In the genomic region with DNA sequence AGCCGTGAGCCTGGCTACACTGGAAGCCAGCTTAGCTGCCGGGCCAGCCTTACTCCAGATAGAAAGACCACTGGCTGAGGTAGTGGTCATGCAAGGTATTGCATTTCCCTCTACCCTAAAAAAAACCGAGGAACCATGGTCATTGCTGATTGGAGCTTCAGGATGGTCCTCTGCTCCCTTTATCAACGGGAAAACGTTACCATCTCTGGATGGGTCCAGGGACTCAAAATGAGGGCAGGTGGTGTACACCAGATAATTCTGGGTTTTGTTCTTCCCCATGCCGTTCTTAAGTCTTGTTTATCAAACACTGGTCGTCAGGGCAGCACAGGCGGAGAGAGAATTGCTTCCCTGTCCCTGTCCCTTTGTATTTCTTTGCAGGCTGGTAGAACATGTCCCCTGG, we compare ENCODE assay signal across 16 mouse cellular contexts. TPM values are rescaled to one million over a fixed set of nuclear protein-coding genes. Genes with fewer than 3 reads are reported as not detected.
A peak's percentile ranks its signal among the peaks of the same experiment; 100 is the strongest.
DNase-seq lines count a peak whose midpoint lies in the region; ATAC-seq and TF ChIP-seq lines count a peak whose summit lies in the region.
"Had no signal": no experiment of that assay in that cellular context is flagged by ENCODE, and none has a peak within 500 bp of the region (broad histone marks: within the 10 kb centered on the region; RNA-seq: fewer than 3 reads in every experiment).

No protein-coding gene starts in this region.

- no peak overlapping the region for H3K4me2 ChIP-seq in heart, embryonic 13.5 days
- no peak overlapping the region for H3K4me2 ChIP-seq in midbrain, embryonic 13.5 days (replicated peaks)
- H3K4me2 ChIP-seq in myocyte (ENCODE audit: low read depth): peak overlapping the region; percentile 45
- H3K4me2 ChIP-seq: midbrain, embryonic 12.5 days had no signal

- no peaks in the 10 kb centered on the region for H3K9me3 ChIP-seq in heart, embryonic 13.5 days
- H3K9me3 ChIP-seq in midbrain, embryonic 10.5 days (replicated peaks): no peaks in the 10 kb centered on the region
- no peaks in the 10 kb centered on the region for H3K9me3 ChIP-seq in midbrain, embryonic 13.5 days
- H3K9me3 ChIP-seq: midbrain, embryonic 12.5 days had no signal

- no peak for DNase-seq in heart, postnatal 4 days
- DNase-seq in midbrain, embryonic 10.5 days (ENCODE audit: low spot score): no peak
- peak; percentile 32 for DNase-seq in liver
- DNase-seq in Muller cell, postnatal 12 days (ENCODE audit: inconsistent ontology term): no peak
- DNase-seq in layer of hippocampus, adult 8-10 months (ENCODE audit: low spot score in 2 of 2): no peak
- DNase-seq: cerebellum, adult 9-11 months; left cerebral cortex, postnatal 4 days; right cerebral cortex, postnatal 4 days; thymus, postnatal 25 days had no signal

- peaks cover 86% of the 10 kb centered on the region for H3K4me1 ChIP-seq in heart, embryonic 13.5 days
- H3K4me1 ChIP-seq in midbrain, embryonic 10.5 days: peaks cover 42% of the 10 kb centered on the region
- peaks cover 38% of the 10 kb centered on the region for H3K4me1 ChIP-seq in midbrain, embryonic 13.5 days (replicated peaks)

- H3K27ac ChIP-seq in heart, embryonic 13.5 days (replicated peaks): peak overlapping the region; percentile 91
- H3K27ac ChIP-seq in midbrain, embryonic 10.5 days (replicated peaks): peak overlapping the region; percentile 61; the same call in 1 of the 2 replicates
- no peak overlapping the region for H3K27ac ChIP-seq in midbrain, embryonic 13.5 days
- H3K27ac ChIP-seq: kidney, postnatal 0 days; midbrain, embryonic 12.5 days had no signal

- WGBS in heart, embryonic 13.5 days: 48% methylated on average over 8 of the region's 8 CpGs
- WGBS in midbrain, embryonic 10.5 days: 54% methylated on average over 8 of the region's 8 CpGs
- WGBS in midbrain, embryonic 13.5 days: 61% methylated on average over 8 of the region's 8 CpGs

- TF ChIP-seq POLR2A in myocyte (IDR thresholded peaks at IDR 0.05; ENCODE audit: insufficient read length, low read depth): no peak

- no peak for ATAC-seq in heart, embryonic 13.5 days (ENCODE audit: extremely low read depth, insufficient number of reproducible peaks, low FRiP score, low TSS enrichment)
- ATAC-seq in midbrain, embryonic 13.5 days: no peak
- ATAC-seq: inflammation-experienced regulatory T-cells, adult 6 months; Patski had no signal

- peaks cover 45% of the 10 kb centered on the region for H3K79me2 ChIP-seq in myocyte (ENCODE audit: control insufficient read depth, insufficient read depth)

- H3ac ChIP-seq in myocyte (ENCODE audit: control insufficient read depth, insufficient read length): no peak overlapping the region

- no peak overlapping the region for H3K4me3 ChIP-seq in heart, embryonic 13.5 days
- no peak overlapping the region for H3K4me3 ChIP-seq in midbrain, embryonic 10.5 days
- H3K4me3 ChIP-seq in midbrain, embryonic 13.5 days (replicated peaks): no peak overlapping the region
- H3K4me3 ChIP-seq in myocyte: no peak overlapping the region
- H3K4me3 ChIP-seq: midbrain, embryonic 12.5 days had no signal

- peaks cover 42% of the 10 kb centered on the region for H3K36me3 ChIP-seq in heart, embryonic 13.5 days
- peaks cover 88% of the 10 kb centered on the region for H3K36me3 ChIP-seq in midbrain, embryonic 10.5 days
- peaks cover 25% of the 10 kb centered on the region for H3K36me3 ChIP-seq in midbrain, embryonic 13.5 days
- H3K36me3 ChIP-seq in myocyte (ENCODE audit: control insufficient read depth, insufficient read depth): peaks cover 3% of the 10 kb centered on the region

- no peaks in the 10 kb centered on the region for H3K27me3 ChIP-seq in heart, embryonic 13.5 days (replicated peaks)
- H3K27me3 ChIP-seq in midbrain, embryonic 10.5 days (ENCODE audit: low read depth, poor library complexity, severe bottlenecking): no peaks in the 10 kb centered on the region
- H3K27me3 ChIP-seq in midbrain, embryonic 13.5 days: no peaks in the 10 kb centered on the region
- no peaks in the 10 kb centered on the region for H3K27me3 ChIP-seq in myocyte (ENCODE audit: control insufficient read depth, insufficient read depth, insufficient read length)
- H3K27me3 ChIP-seq: midbrain, embryonic 12.5 days; Patski had no signal

- H3K9ac ChIP-seq in heart, embryonic 13.5 days: peak overlapping the region; percentile 55
- H3K9ac ChIP-seq in midbrain, embryonic 13.5 days (replicated peaks): no peak overlapping the region
- H3K9ac ChIP-seq: midbrain, embryonic 12.5 days had no signal

TF ChIP-seq in myocyte, 11 proteins besides CTCF, POLR2A, EP300 and RAD21:
- TF ChIP-seq MYOG (IDR thresholded peaks at IDR 0.05; ENCODE audit: control insufficient read depth in 1 of 3, insufficient read depth in 1 of 3, insufficient read length in 2 of 3, low read depth in 2 of 3) (no peak), MAX (IDR thresholded peaks at IDR 0.05; ENCODE audit: low read depth) (no peak), CEBPB (IDR thresholded peaks at IDR 0.05; ENCODE audit: insufficient read depth, poor library complexity, severe bottlenecking) (no peak), REST (IDR thresholded peaks at IDR 0.05; ENCODE audit: insufficient read depth, insufficient read length) (no peak), E2F4 (IDR thresholded peaks at IDR 0.05; ENCODE audit: insufficient read depth) (no peak), MYOD1 (IDR thresholded peaks at IDR 0.05; ENCODE audit: control insufficient read depth in 1 of 3, insufficient read length in 2 of 3, low read depth in 2 of 3) (no peak), TCF3 (IDR thresholded peaks at IDR 0.05; ENCODE audit: insufficient read length, low read depth) (no peak), TCF12 (IDR thresholded peaks at IDR 0.05; ENCODE audit: insufficient read depth, poor library complexity, severe bottlenecking) (no peak), POLR2AphosphoS2 (IDR thresholded peaks at IDR 0.05; ENCODE audit: insufficient read length, low read depth) (no peak)

RNA-seq across cellular contexts. Expression of a gene that starts 57.0 kb away (rescaled TPM):
- 15.0 and 15.2 TPM in 2 replicates for polyA plus RNA-seq in heart, embryonic 13.5 days (2015; fragmentation: Nextera tagmentation; extraction: Ambion mirVana)
- total RNA-seq in heart, postnatal 4 days (2021): 10 to 100 TPM; 53.5 to 58.5 TPM
- polyA plus RNA-seq in midbrain, embryonic 10.5 days (2016; fragmentation: Nextera tagmentation; extraction: Ambion mirVana): 17.0 and 21.6 TPM in 2 replicates
- 28.0 and 31.4 TPM in 2 replicates for polyA plus RNA-seq in midbrain, embryonic 13.5 days (2015; fragmentation: Nextera tagmentation; extraction: Ambion mirVana)
- 7.9 TPM for polyA plus RNA-seq in myocyte (2012; fragmentation: generic; extraction: Trizol)
- 10 to 100 TPM; 36.7 to 55.9 (median 50.7) TPM for total RNA-seq in layer of hippocampus, adult 8-10 months (2022)
